Mouse (Mus musculus) liver, postnatal 0 days (tissue): ENCODE data around the gene Dnajc8.

Source experiments
- CTCF ChIP-seq: sonication (generic); IDR thresholded peaks from 2 replicates; pipeline ENCODE4 v1.5.1; 2016; ENCODE audit warnings: antibody characterized with exemption, low read depth
- EP300 ChIP-seq: IDR thresholded peaks from 2 replicates; pipeline ENCODE4 v1.6.1; 2016; ENCODE audit warnings: antibody characterized with exemption, low read depth, mild to moderate bottlenecking

- TF ChIP-seq CTCF = peak; percentile 77
- no peak for TF ChIP-seq EP300
Observed at GRCm38 (mm10) chr4:132526678-132527077, 8.7 kb upstream of the Dnajc8 start.
